Mouse (Mus musculus): ENCODE measurements around the gene Mto1. TPM values are rescaled to one million over a fixed set of nuclear protein-coding genes. Genes with fewer than 3 reads are reported as not detected.

Gene Mto1
- polyA plus RNA-seq, 1 experiment from 2014 or later: 23.6 TPM

GRCm38 (mm10) chr9:78447606-78447972, 419 bp upstream of the Mto1 start:
- H3K4me2 ChIP-seq (replicated peaks): peak overlapping the region; percentile 74
- peak overlapping the region; percentile 91 for H3K9ac ChIP-seq
- H3K9me3 ChIP-seq: no peaks in the 10 kb centered on the region
- peaks cover 18% of the 10 kb centered on the region for H3K36me3 ChIP-seq
- 33% methylated on average over 9 of the region's 9 CpGs for WGBS
- peak; percentile 13; the same call in 1 of the 2 replicates for ATAC-seq (ENCODE audit: low FRiP score, low read depth)
- H3K27me3 ChIP-seq: peaks cover 40% of the 10 kb centered on the region
- H3K4me3 ChIP-seq: peak overlapping the region; percentile 94
- no peak overlapping the region for H3K27ac ChIP-seq
- H3K4me1 ChIP-seq: peaks cover 12% of the 10 kb centered on the region

GRCm38 (mm10) chr9:78450404-78450803, 2.4 kb downstream of the Mto1 start:
- peaks cover 10% of the 10 kb centered on the region for H3K4me1 ChIP-seq
- ATAC-seq (ENCODE audit: low FRiP score, low read depth): no peak

GRCm38 (mm10) chr9:78451382-78451781, 3.4 kb downstream of the Mto1 start:
- Histone ChIP-seq H3K36me3 (peaks cover 44% of the 10 kb centered on the region), H3K27me3 (peaks cover 4% of the 10 kb centered on the region), H3K9ac (no peak overlapping the region), H3K27ac (no peak overlapping the region), H3K4me3 (no peak overlapping the region), H3K4me2 (replicated peaks) (no peak overlapping the region), H3K9me3 (no peaks in the 10 kb centered on the region), H3K4me1 (peaks cover 10% of the 10 kb centered on the region)
- 87% methylated on average over 4 of the region's 4 CpGs for WGBS
- ATAC-seq (ENCODE audit: low FRiP score, low read depth): no peak

More at GRCm38 (mm10) chr9:78450404-78450803, 2.4 kb downstream of the Mto1 start:
- no peak overlapping the region for H3K9ac ChIP-seq
- H3K9me3 ChIP-seq: no peaks in the 10 kb centered on the region
- H3K36me3 ChIP-seq: peaks cover 44% of the 10 kb centered on the region
- H3K27ac ChIP-seq: no peak overlapping the region
- WGBS: 78% methylated on average over 5 of the region's 5 CpGs
- H3K27me3 ChIP-seq: peaks cover 13% of the 10 kb centered on the region
- no peak overlapping the region for H3K4me3 ChIP-seq
- no peak overlapping the region for H3K4me2 ChIP-seq (replicated peaks)

GRCm38 (mm10) chr9:78457026-78457425, 9.0 kb downstream of the Mto1 start:
- ATAC-seq (ENCODE audit: low FRiP score, low read depth): no peak
- no peak overlapping the region for H3K4me3 ChIP-seq
- no peak overlapping the region for H3K27ac ChIP-seq
- H3K36me3 ChIP-seq: peaks cover 74% of the 10 kb centered on the region
- no peaks in the 10 kb centered on the region for H3K9me3 ChIP-seq
- no peaks in the 10 kb centered on the region for H3K4me1 ChIP-seq
- H3K9ac ChIP-seq: no peak overlapping the region
- H3K4me2 ChIP-seq (replicated peaks): no peak overlapping the region
- no peaks in the 10 kb centered on the region for H3K27me3 ChIP-seq
- 86% methylated on average over 8 of the region's 8 CpGs for WGBS

- H3K27ac ChIP-seq: no peak overlapping the region
- ATAC-seq (ENCODE audit: low FRiP score, low read depth): no peak
- no peaks in the 10 kb centered on the region for H3K27me3 ChIP-seq
- peaks cover 82% of the 10 kb centered on the region for H3K36me3 ChIP-seq
- H3K4me1 ChIP-seq: no peaks in the 10 kb centered on the region
- H3K4me3 ChIP-seq: no peak overlapping the region
- H3K4me2 ChIP-seq (replicated peaks): no peak overlapping the region
- 84% methylated on average over 4 of the region's 4 CpGs for WGBS
- no peak overlapping the region for H3K9ac ChIP-seq
- H3K9me3 ChIP-seq: no peaks in the 10 kb centered on the region
Observed at GRCm38 (mm10) chr9:78463337-78463736, 15.3 kb downstream of the Mto1 start.

GRCm38 (mm10) chr9:78465725-78466124, 17.7 kb downstream of the Mto1 start:
- Histone ChIP-seq H3K27me3 (no peaks in the 10 kb centered on the region), H3K9ac (no peak overlapping the region), H3K27ac (no peak overlapping the region), H3K4me3 (no peak overlapping the region), H3K36me3 (peaks cover 86% of the 10 kb centered on the region), H3K4me1 (no peaks in the 10 kb centered on the region), H3K4me2 (replicated peaks) (no peak overlapping the region), H3K9me3 (no peaks in the 10 kb centered on the region)
- ATAC-seq (ENCODE audit: low FRiP score, low read depth): no peak
- 93% methylated on average over 3 of the region's 3 CpGs for WGBS

GRCm38 (mm10) chr9:78473588-78473987, 25.6 kb downstream of the Mto1 start:
- Histone ChIP-seq H3K9me3 (no peaks in the 10 kb centered on the region), H3K4me3 (no peak overlapping the region), H3K4me2 (replicated peaks) (no peak overlapping the region), H3K4me1 (0 out of 2 replicates have a peak, but pooled peaks cover 6% of the 10 kb centered on the region), H3K27me3 (no peaks in the 10 kb centered on the region), H3K36me3 (peaks cover 76% of the 10 kb centered on the region), H3K27ac (no peak overlapping the region), H3K9ac (no peak overlapping the region)
- WGBS: 79% methylated on average over 8 of the region's 8 CpGs
- no peak for ATAC-seq (ENCODE audit: low FRiP score, low read depth)

GRCm38 (mm10) chr9:78474270-78474669, 26.3 kb downstream of the Mto1 start:
- no peak overlapping the region for H3K27ac ChIP-seq
- no peak overlapping the region for H3K4me3 ChIP-seq
- H3K4me2 ChIP-seq (replicated peaks): no peak overlapping the region
- no peaks in the 10 kb centered on the region for H3K27me3 ChIP-seq
- H3K36me3 ChIP-seq: peaks cover 76% of the 10 kb centered on the region
- no peak for ATAC-seq (ENCODE audit: low FRiP score, low read depth)
- H3K4me1 ChIP-seq: peaks cover 13% of the 10 kb centered on the region
- 71% methylated on average over 2 of the region's 2 CpGs for WGBS
- H3K9ac ChIP-seq: no peak overlapping the region
- H3K9me3 ChIP-seq: no peaks in the 10 kb centered on the region

GRCm38 (mm10) chr9:78474771-78475382, 26.9 kb downstream of the Mto1 start:
- Histone ChIP-seq H3K4me3 (no peak overlapping the region), H3K9me3 (no peaks in the 10 kb centered on the region), H3K27me3 (no peaks in the 10 kb centered on the region), H3K4me2 (replicated peaks) (no peak overlapping the region), H3K27ac (no peak overlapping the region), H3K4me1 (peaks cover 17% of the 10 kb centered on the region), H3K9ac (no peak overlapping the region), H3K36me3 (peaks cover 75% of the 10 kb centered on the region)
- WGBS: 84% methylated on average over 5 of the region's 5 CpGs
- ATAC-seq (ENCODE audit: low FRiP score, low read depth): no peak

- Histone ChIP-seq H3K4me3 (no peak overlapping the region), H3K4me2 (replicated peaks) (no peak overlapping the region), H3K4me1 (peaks cover 17% of the 10 kb centered on the region), H3K27ac (no peak overlapping the region), H3K9ac (no peak overlapping the region), H3K36me3 (peaks cover 75% of the 10 kb centered on the region), H3K9me3 (no peaks in the 10 kb centered on the region), H3K27me3 (no peaks in the 10 kb centered on the region)
- 95% methylated on average over 2 of the region's 2 CpGs for WGBS
- no peak for ATAC-seq (ENCODE audit: low FRiP score, low read depth)
Observed at GRCm38 (mm10) chr9:78475383-78475780, 27.4 kb downstream of the Mto1 start.

- H3K9ac ChIP-seq: no peak overlapping the region
Observed at GRCm38 (mm10) chr9:78475873-78476272, 27.9 kb downstream of the Mto1 start.

GRCm38 (mm10) chr9:78476531-78477020, 28.6 kb downstream of the Mto1 start:
- Histone ChIP-seq H3K9ac (no peak overlapping the region), H3K4me3 (no peak overlapping the region), H3K27me3 (no peaks in the 10 kb centered on the region), H3K36me3 (peaks cover 72% of the 10 kb centered on the region), H3K9me3 (no peaks in the 10 kb centered on the region), H3K4me2 (replicated peaks) (no peak overlapping the region), H3K27ac (peak overlapping the region; percentile 23), H3K4me1 (peaks cover 17% of the 10 kb centered on the region)
- 14% methylated on average over 1 of the region's 1 CpGs for whole genome bisulfite sequencing
- no peak for ATAC-seq (ENCODE audit: low FRiP score, low read depth)

More at GRCm38 (mm10) chr9:78475873-78476272, 27.9 kb downstream of the Mto1 start:
- H3K4me1 ChIP-seq: peaks cover 17% of the 10 kb centered on the region
- no peak overlapping the region for H3K4me2 ChIP-seq (replicated peaks)
- H3K9me3 ChIP-seq: no peaks in the 10 kb centered on the region
- WGBS: 85% methylated on average over 4 of the region's 4 CpGs
- H3K36me3 ChIP-seq: peaks cover 73% of the 10 kb centered on the region
- no peak overlapping the region for H3K4me3 ChIP-seq
- H3K27me3 ChIP-seq: no peaks in the 10 kb centered on the region
- no peak overlapping the region for H3K27ac ChIP-seq
- ATAC-seq (ENCODE audit: low FRiP score, low read depth): no peak
